Mouse (Mus musculus): ENCODE results near the gene Cilp.

The Cilp gene

GRCm38 (mm10) chr9:65239176-65239575 lies 25.8 kb upstream of the Cilp start:
- Histone ChIP-seq H3K36me3 (ENCODE audit: control insufficient read depth, insufficient read depth, low read length, poor library complexity, severe bottlenecking) (peaks cover 2% of the 10 kb centered on the region; the same call in 1 of the 2 replicates), H3K27me3 (ENCODE audit: control insufficient read depth, insufficient read depth, low read length, poor library complexity, severe bottlenecking) (no peaks in the 10 kb centered on the region)
- no peak for DNase-seq (ENCODE audit: low read depth, low spot score)

GRCm38 (mm10) chr9:65239731-65240130 lies 25.2 kb upstream of the Cilp start:
- H3K27me3 ChIP-seq (ENCODE audit: control insufficient read depth, insufficient read depth, low read length, poor library complexity, severe bottlenecking): no peaks in the 10 kb centered on the region

GRCm38 (mm10) chr9:65240587-65240986 lies 24.4 kb upstream of the Cilp start:
- DNase-seq (ENCODE audit: low read depth, low spot score): no peak
- Histone ChIP-seq H3K36me3 (ENCODE audit: control insufficient read depth, insufficient read depth, low read length, poor library complexity, severe bottlenecking) (peaks cover 2% of the 10 kb centered on the region; the same call in 1 of the 2 replicates), H3K27me3 (ENCODE audit: control insufficient read depth, insufficient read depth, low read length, poor library complexity, severe bottlenecking) (no peaks in the 10 kb centered on the region)

More at GRCm38 (mm10) chr9:65239731-65240130, 25.2 kb upstream of the Cilp start:
- H3K36me3 ChIP-seq (ENCODE audit: control insufficient read depth, insufficient read depth, low read length, poor library complexity, severe bottlenecking): peaks cover 2% of the 10 kb centered on the region; the same call in 1 of the 2 replicates
- no peak for DNase-seq (ENCODE audit: low read depth, low spot score)

GRCm38 (mm10) chr9:65241973-65242372 lies 23.0 kb upstream of the Cilp start:
- Histone ChIP-seq H3K36me3 (ENCODE audit: control insufficient read depth, insufficient read depth, low read length, poor library complexity, severe bottlenecking) (no peaks in the 10 kb centered on the region), H3K27me3 (ENCODE audit: control insufficient read depth, insufficient read depth, low read length, poor library complexity, severe bottlenecking) (no peaks in the 10 kb centered on the region)
- no peak for DNase-seq (ENCODE audit: low read depth, low spot score)

- H3K27me3 ChIP-seq (ENCODE audit: control insufficient read depth, insufficient read depth, low read length, poor library complexity, severe bottlenecking): no peaks in the 10 kb centered on the region
- no peak for DNase-seq (ENCODE audit: low read depth, low spot score)
- no peaks in the 10 kb centered on the region for H3K36me3 ChIP-seq (ENCODE audit: control insufficient read depth, insufficient read depth, low read length, poor library complexity, severe bottlenecking)
Measured at GRCm38 (mm10) chr9:65243249-65243648, 21.7 kb upstream of the Cilp start.

- no peak for DNase-seq (ENCODE audit: low read depth, low spot score)
- H3K27me3 ChIP-seq (ENCODE audit: control insufficient read depth, insufficient read depth, low read length, poor library complexity, severe bottlenecking): no peaks in the 10 kb centered on the region
- no peaks in the 10 kb centered on the region for H3K36me3 ChIP-seq (ENCODE audit: control insufficient read depth, insufficient read depth, low read length, poor library complexity, severe bottlenecking)
Measured at GRCm38 (mm10) chr9:65244036-65244806, 20.8 kb upstream of the Cilp start.

GRCm38 (mm10) chr9:65247502-65248376 lies 17.2 kb upstream of the Cilp start:
- Histone ChIP-seq H3K27me3 (ENCODE audit: control insufficient read depth, insufficient read depth, low read length, poor library complexity, severe bottlenecking) (no peaks in the 10 kb centered on the region), H3K36me3 (ENCODE audit: control insufficient read depth, insufficient read depth, low read length, poor library complexity, severe bottlenecking) (no peaks in the 10 kb centered on the region)
- DNase-seq (ENCODE audit: low read depth, low spot score): no peak

- no peaks in the 10 kb centered on the region for H3K36me3 ChIP-seq (ENCODE audit: control insufficient read depth, insufficient read depth, low read length, poor library complexity, severe bottlenecking)
- no peaks in the 10 kb centered on the region for H3K27me3 ChIP-seq (ENCODE audit: control insufficient read depth, insufficient read depth, low read length, poor library complexity, severe bottlenecking)
- no peak for DNase-seq (ENCODE audit: low read depth, low spot score)
Measured at GRCm38 (mm10) chr9:65248377-65248690, 16.6 kb upstream of the Cilp start.

GRCm38 (mm10) chr9:65252026-65252425 lies 13.0 kb upstream of the Cilp start:
- no peaks in the 10 kb centered on the region for H3K36me3 ChIP-seq (ENCODE audit: control insufficient read depth, insufficient read depth, low read length, poor library complexity, severe bottlenecking)
- DNase-seq (ENCODE audit: low read depth, low spot score): no peak
- H3K27me3 ChIP-seq (ENCODE audit: control insufficient read depth, insufficient read depth, low read length, poor library complexity, severe bottlenecking): no peaks in the 10 kb centered on the region

- H3K27me3 ChIP-seq (ENCODE audit: control insufficient read depth, insufficient read depth, low read length, poor library complexity, severe bottlenecking): no peaks in the 10 kb centered on the region
- no peaks in the 10 kb centered on the region for H3K36me3 ChIP-seq (ENCODE audit: control insufficient read depth, insufficient read depth, low read length, poor library complexity, severe bottlenecking)
- DNase-seq (ENCODE audit: low read depth, low spot score): no peak
Measured at GRCm38 (mm10) chr9:65255906-65256600, 8.9 kb upstream of the Cilp start.

GRCm38 (mm10) chr9:65257218-65257910 lies 7.6 kb upstream of the Cilp start:
- Histone ChIP-seq H3K36me3 (ENCODE audit: control insufficient read depth, insufficient read depth, low read length, poor library complexity, severe bottlenecking) (no peaks in the 10 kb centered on the region), H3K27me3 (ENCODE audit: control insufficient read depth, insufficient read depth, low read length, poor library complexity, severe bottlenecking) (no peaks in the 10 kb centered on the region)
- DNase-seq (ENCODE audit: low read depth, low spot score): no peak

GRCm38 (mm10) chr9:65259366-65259765 lies 5.6 kb upstream of the Cilp start:
- Histone ChIP-seq H3K36me3 (ENCODE audit: control insufficient read depth, insufficient read depth, low read length, poor library complexity, severe bottlenecking) (no peaks in the 10 kb centered on the region), H3K27me3 (ENCODE audit: control insufficient read depth, insufficient read depth, low read length, poor library complexity, severe bottlenecking) (no peaks in the 10 kb centered on the region)
- DNase-seq (ENCODE audit: low read depth, low spot score): no peak

GRCm38 (mm10) chr9:65261591-65262230 lies 3.3 kb upstream of the Cilp start:
- Histone ChIP-seq H3K36me3 (ENCODE audit: control insufficient read depth, insufficient read depth, low read length, poor library complexity, severe bottlenecking) (no peaks in the 10 kb centered on the region), H3K27me3 (ENCODE audit: control insufficient read depth, insufficient read depth, low read length, poor library complexity, severe bottlenecking) (no peaks in the 10 kb centered on the region)
- no peak for DNase-seq (ENCODE audit: low read depth, low spot score)

GRCm38 (mm10) chr9:65262641-65263120 lies 2.3 kb upstream of the Cilp start:
- no peak for DNase-seq (ENCODE audit: low read depth, low spot score)
- no peaks in the 10 kb centered on the region for H3K27me3 ChIP-seq (ENCODE audit: control insufficient read depth, insufficient read depth, low read length, poor library complexity, severe bottlenecking)
- no peaks in the 10 kb centered on the region for H3K36me3 ChIP-seq (ENCODE audit: control insufficient read depth, insufficient read depth, low read length, poor library complexity, severe bottlenecking)
